Mouse (Mus musculus) midbrain, embryonic 14.5 days (tissue): ENCODE results near the gene Mfsd4a. TPM values are rescaled to one million over a fixed set of nuclear protein-coding genes. Genes with fewer than 3 reads are reported as not detected.
A peak's percentile ranks its signal among the peaks of the same experiment; 100 is the strongest.

ENCODE experiments used
- ATAC-seq: fragments of 200-750 bp; cut with Nextera tagmentation; 2 replicates; pipeline ENCODE4 v1.8.0; 2017; ENCODE audit warnings: moderate number of reproducible peaks, moderate library complexity; ENCODE audit not compliant: low FRiP score, low TSS enrichment
- DNase-seq: peaks from one replicate; pipeline ENCODE4 v3.0.0-alpha.2; 2015
- H3K27ac ChIP-seq: fragments of 300-500 bp; sonication (generic); replicated peaks from 2 replicates; pipeline ENCODE4 v1.5.1; 2014; ENCODE audit warnings: mild to moderate bottlenecking, low read depth, low read length, moderate library complexity
- H3K27me3 ChIP-seq: fragments of 300-500 bp; sonication (generic); 2 replicates; pipeline ENCODE4 v1.6.1; 2014; ENCODE audit warnings: low read length, control low read depth, mixed read lengths; ENCODE audit not compliant: control insufficient read depth, insufficient read depth
- H3K36me3 ChIP-seq: fragments of 300-500 bp; sonication (generic); 2 replicates; pipeline ENCODE4 v1.6.1; 2014; ENCODE audit warnings: low read length, control low read depth; ENCODE audit not compliant: control insufficient read depth, insufficient read depth
- H3K4me1 ChIP-seq: fragments of 300-500 bp; sonication (generic); 2 replicates; pipeline ENCODE4 v1.6.1; 2014; ENCODE audit warnings: mild to moderate bottlenecking, antibody characterized with exemption, low read length, control low read depth; ENCODE audit not compliant: control insufficient read depth, insufficient read depth
- H3K4me2 ChIP-seq: fragments of 300-500 bp; sonication (generic); 2 replicates; pipeline ENCODE4 v1.6.1; 2014; ENCODE audit warnings: mild to moderate bottlenecking, low read length, moderate library complexity
- H3K4me3 ChIP-seq: fragments of 300-500 bp; sonication (generic); replicated peaks from 2 replicates; pipeline ENCODE4 v1.5.1; 2014; ENCODE audit warnings: low read depth, low read length
- H3K9ac ChIP-seq: fragments of 300-500 bp; sonication (generic); replicated peaks from 2 replicates; pipeline ENCODE4 v1.6.1; 2014; ENCODE audit warnings: mild to moderate bottlenecking, low read length, moderate library complexity
- H3K9me3 ChIP-seq: fragments of 300-500 bp; sonication (generic); 2 replicates; pipeline ENCODE4 v1.6.1; 2016; ENCODE audit warnings: low read length, control low read depth, mixed read lengths; ENCODE audit not compliant: control insufficient read depth
- WGBS: fragments of 180-500 bp; shearing (Covaris S2); extraction: QIAGEN DNeasy Blood & Tissue Kit; methylation state at CpG from one replicate; pipeline ENCODE4 v1.1.7; 2014; 5-methylcytosine and 5-hydroxymethylcytosine counted together
- polyA plus RNA-seq: library from polyadenylated mRNA; unstranded; fragments of >200 nt; fragmentation: Nextera tagmentation; extraction: Ambion mirVana; gene quantifications from 2 replicates; pipeline ENCODE4 v1.2.1, GENCODE M21; 2014

Gene Mfsd4a
- polyA plus RNA-seq, 1 experiment from 2014 or later: 10.2 TPM

- no peaks in the 10 kb centered on the region for H3K9me3 ChIP-seq
- ATAC-seq (no peak), DNase-seq (no peak)
- WGBS: 81% methylated on average over 6 of the region's 6 CpGs
- H3K27me3 ChIP-seq: 0 out of 2 replicates have a peak, but pooled peaks cover 3% of the 10 kb centered on the region
- no peaks in the 10 kb centered on the region for H3K4me1 ChIP-seq
- no peaks in the 10 kb centered on the region for H3K36me3 ChIP-seq
- H3K9ac ChIP-seq: no peak overlapping the region
- no peak overlapping the region for H3K4me3 ChIP-seq
- no peak overlapping the region for H3K4me2 ChIP-seq
- no peak overlapping the region for H3K27ac ChIP-seq
Measured at GRCm38 (mm10) chr1:132061750-132062541, 5.9 kb downstream of the Mfsd4a start.

- no peak for DNase-seq
- H3K4me1 ChIP-seq: no peaks in the 10 kb centered on the region
- H3K36me3 ChIP-seq: no peaks in the 10 kb centered on the region
- H3K27ac ChIP-seq: no peak overlapping the region
- no peak overlapping the region for H3K9ac ChIP-seq
- no peaks in the 10 kb centered on the region for H3K27me3 ChIP-seq
- no peaks in the 10 kb centered on the region for H3K9me3 ChIP-seq
- no peak overlapping the region for H3K4me3 ChIP-seq
- ATAC-seq: no peak
- no peak overlapping the region for H3K4me2 ChIP-seq
- 64% methylated on average over 7 of the region's 7 CpGs for WGBS
Measured at GRCm38 (mm10) chr1:132060036-132060769, 7.7 kb downstream of the Mfsd4a start.

- no peak overlapping the region for H3K4me2 ChIP-seq
- no peaks in the 10 kb centered on the region for H3K36me3 ChIP-seq
- no peak overlapping the region for H3K4me3 ChIP-seq
- 93% methylated on average over 5 of the region's 5 CpGs for WGBS
- no peaks in the 10 kb centered on the region for H3K4me1 ChIP-seq
- H3K9ac ChIP-seq: no peak overlapping the region
- no peaks in the 10 kb centered on the region for H3K27me3 ChIP-seq
- no peak overlapping the region for H3K27ac ChIP-seq
- H3K9me3 ChIP-seq: no peaks in the 10 kb centered on the region
- DNase-seq (no peak), ATAC-seq (no peak)
Measured at GRCm38 (mm10) chr1:132058558-132058957, 9.3 kb downstream of the Mfsd4a start.

GRCm38 (mm10) chr1:132055054-132055664 is 12.7 kb downstream of the Mfsd4a start:
- Histone ChIP-seq H3K9me3 (no peaks in the 10 kb centered on the region), H3K4me1 (no peaks in the 10 kb centered on the region), H3K9ac (no peak overlapping the region), H3K27ac (no peak overlapping the region), H3K27me3 (no peaks in the 10 kb centered on the region), H3K4me2 (no peak overlapping the region), H3K36me3 (no peaks in the 10 kb centered on the region), H3K4me3 (no peak overlapping the region)
- no peak for DNase-seq
- ATAC-seq: no peak
- 85% methylated on average over 7 of the region's 7 CpGs for WGBS

GRCm38 (mm10) chr1:132054387-132054786 is 13.5 kb downstream of the Mfsd4a start:
- Histone ChIP-seq H3K4me3 (no peak overlapping the region), H3K27me3 (no peaks in the 10 kb centered on the region), H3K27ac (no peak overlapping the region), H3K9ac (no peak overlapping the region), H3K4me1 (no peaks in the 10 kb centered on the region), H3K9me3 (no peaks in the 10 kb centered on the region), H3K36me3 (no peaks in the 10 kb centered on the region), H3K4me2 (no peak overlapping the region)
- no peak for DNase-seq
- ATAC-seq: no peak
- 86% methylated on average over 3 of the region's 3 CpGs for WGBS

- no peak overlapping the region for H3K9ac ChIP-seq
- 72% methylated on average over 3 of the region's 3 CpGs for WGBS
- DNase-seq: no peak
Measured at GRCm38 (mm10) chr1:132051746-132052145, 16.1 kb downstream of the Mfsd4a start.

GRCm38 (mm10) chr1:132046143-132046735 is 21.6 kb downstream of the Mfsd4a start:
- DNase-seq (peak; percentile 84), ATAC-seq (peak; percentile 40; the same call in 1 of the 2 replicates)
- no peaks in the 10 kb centered on the region for H3K36me3 ChIP-seq
- H3K27me3 ChIP-seq: no peaks in the 10 kb centered on the region
- H3K4me1 ChIP-seq: no peaks in the 10 kb centered on the region
- H3K27ac ChIP-seq: no peak overlapping the region
- WGBS: 28% methylated on average over 15 of the region's 15 CpGs
- no peaks in the 10 kb centered on the region for H3K9me3 ChIP-seq
- H3K4me2 ChIP-seq: no peak overlapping the region
- no peak overlapping the region for H3K4me3 ChIP-seq
- H3K9ac ChIP-seq: no peak overlapping the region

More at GRCm38 (mm10) chr1:132051746-132052145, 16.1 kb downstream of the Mfsd4a start:
- Histone ChIP-seq H3K4me1 (no peaks in the 10 kb centered on the region), H3K9me3 (no peaks in the 10 kb centered on the region), H3K36me3 (no peaks in the 10 kb centered on the region), H3K27ac (no peak overlapping the region), H3K4me3 (no peak overlapping the region), H3K27me3 (no peaks in the 10 kb centered on the region), H3K4me2 (no peak overlapping the region)
- ATAC-seq: no peak

- Histone ChIP-seq H3K36me3 (no peaks in the 10 kb centered on the region), H3K9ac (no peak overlapping the region), H3K4me3 (no peak overlapping the region), H3K27ac (no peak overlapping the region), H3K9me3 (no peaks in the 10 kb centered on the region), H3K4me1 (no peaks in the 10 kb centered on the region), H3K27me3 (no peaks in the 10 kb centered on the region), H3K4me2 (no peak overlapping the region)
- WGBS: 76% methylated on average over 4 of the region's 4 CpGs
- ATAC-seq (no peak), DNase-seq (no peak)
Measured at GRCm38 (mm10) chr1:132043759-132044158, 24.1 kb downstream of the Mfsd4a start.
